Mouse (Mus musculus) stomach, postnatal 0 days (tissue): Measurements from ENCODE around the gene Ufsp2.

Experiments used
- CTCF ChIP-seq: IDR thresholded peaks from 2 replicates; pipeline ENCODE4 v1.5.1; 2016; ENCODE audit warnings: antibody characterized with exemption, low read depth, mild to moderate bottlenecking, moderate library complexity
- EP300 ChIP-seq: optimal IDR thresholded peaks from 2 replicates; pipeline ENCODE3; 2016; ENCODE audit warnings: antibody characterized with exemption

DNA sequence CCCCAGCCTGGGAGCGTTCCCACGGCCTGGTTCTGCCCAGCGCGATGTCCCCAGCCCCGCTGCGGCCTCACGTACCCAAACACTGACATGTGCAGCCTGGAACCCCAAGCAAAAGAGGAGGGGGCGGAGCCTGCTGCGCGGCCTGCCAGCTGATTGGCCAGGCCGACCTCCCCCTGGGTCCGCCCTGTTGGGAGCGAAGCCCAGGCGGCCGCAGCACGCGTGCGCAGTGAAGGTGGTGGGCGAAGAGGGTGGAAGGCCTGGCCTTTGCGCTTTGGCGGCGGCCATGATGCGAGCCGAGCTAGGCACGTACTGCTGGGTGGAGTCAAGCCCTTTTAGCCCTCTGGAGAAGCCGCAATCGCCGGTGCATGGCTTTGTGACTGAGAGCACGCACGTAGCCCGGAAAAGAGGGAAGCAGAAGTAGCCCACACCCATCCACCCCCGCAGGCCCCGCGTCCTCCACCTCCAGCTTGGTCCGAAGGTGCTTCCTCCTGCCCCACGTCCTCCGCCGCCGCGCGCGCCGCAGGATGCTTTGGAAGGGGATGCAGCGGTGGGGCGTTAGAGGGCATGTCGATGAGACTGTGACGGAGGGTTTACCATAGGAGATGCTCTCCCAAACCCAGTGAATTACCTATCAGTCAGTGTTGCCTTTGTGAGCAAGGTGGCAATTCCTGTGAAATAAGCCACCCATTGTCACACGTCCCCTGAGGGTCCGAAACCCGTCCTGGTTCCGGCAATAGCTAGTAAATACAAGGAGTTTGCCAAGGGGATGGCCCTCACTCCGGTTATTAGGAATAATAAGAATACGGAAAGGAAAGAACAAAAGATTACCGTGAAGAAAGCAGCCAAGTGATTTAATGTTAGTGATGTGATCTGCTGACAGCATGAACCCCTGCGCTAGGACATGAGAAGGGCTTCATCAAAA lies 24.7 kb downstream of the Ufsp2 start:
- no peak; the same call in 1 of the 2 replicates for TF ChIP-seq CTCF
- TF ChIP-seq EP300, result no peak
